Mouse (Mus musculus): Measurements from ENCODE around the gene Btbd11. TPM values are rescaled to one million over a fixed set of nuclear protein-coding genes. Genes with fewer than 3 reads are reported as not detected.

Gene Btbd11
- total RNA-seq, 2 experiments from 2014 or later = 0.47 to 1.1 TPM

- DNase-seq = no peak
These were observed 24.5 kb downstream of the Btbd11 start for GRCm38 (mm10) chr10:85411120-85411519.

GRCm38 (mm10) chr10:85420851-85421628 lies 34.4 kb downstream of the Btbd11 start:
- peak; percentile 13 for DNase-seq
- intact Hi-C loops (cut with DNase I; ENCODE audit: low total_unique reads) = no loop called here

More at GRCm38 (mm10) chr10:85411120-85411519, 24.5 kb downstream of the Btbd11 start:
- intact Hi-C loops (cut with DNase I; ENCODE audit: low total_unique reads) = no loop called here

GRCm38 (mm10) chr10:85421629-85422012 lies 35.0 kb downstream of the Btbd11 start:
- intact Hi-C loops (cut with DNase I; ENCODE audit: low total_unique reads) = no loop called here
- no peak for DNase-seq

GRCm38 (mm10) chr10:85425756-85426155 lies 39.1 kb downstream of the Btbd11 start:
- intact Hi-C loops (cut with DNase I; ENCODE audit: low total_unique reads) = no loop called here
- DNase-seq = no peak

- DNase-seq = no peak
- intact Hi-C loops (cut with DNase I; ENCODE audit: low total_unique reads) = no loop called here
These were observed 50.6 kb downstream of the Btbd11 start for GRCm38 (mm10) chr10:85437217-85437616.

GRCm38 (mm10) chr10:85443371-85443770 lies 56.8 kb downstream of the Btbd11 start:
- intact Hi-C loops (cut with DNase I; ENCODE audit: low total_unique reads) = no loop called here

GRCm38 (mm10) chr10:85445891-85446290 lies 59.3 kb downstream of the Btbd11 start:
- intact Hi-C loops (cut with DNase I; ENCODE audit: low total_unique reads) = no loop called here

More at GRCm38 (mm10) chr10:85443371-85443770, 56.8 kb downstream of the Btbd11 start:
- no peak for DNase-seq

GRCm38 (mm10) chr10:85446700-85447099 lies 60.1 kb downstream of the Btbd11 start:
- intact Hi-C loops (cut with DNase I; ENCODE audit: low total_unique reads) = no loop called here
- no peak for DNase-seq

More at GRCm38 (mm10) chr10:85445891-85446290, 59.3 kb downstream of the Btbd11 start:
- DNase-seq = no peak

- no peak for DNase-seq
- intact Hi-C loops (cut with DNase I; ENCODE audit: low total_unique reads) = no loop called here
These were observed 61.3 kb downstream of the Btbd11 start for GRCm38 (mm10) chr10:85447869-85448268.

- no peak for DNase-seq
- intact Hi-C loops (cut with DNase I; ENCODE audit: low total_unique reads) = no loop called here
These were observed 65.2 kb downstream of the Btbd11 start for GRCm38 (mm10) chr10:85451629-85452368.

GRCm38 (mm10) chr10:85453221-85453775 lies 66.7 kb downstream of the Btbd11 start:
- DNase-seq = no peak
- intact Hi-C loops (cut with DNase I; ENCODE audit: low total_unique reads) = no loop called here

GRCm38 (mm10) chr10:85455985-85456384 lies 69.4 kb downstream of the Btbd11 start:
- intact Hi-C loops (cut with DNase I; ENCODE audit: low total_unique reads) = no loop called here
- DNase-seq = no peak

- intact Hi-C loops (cut with DNase I; ENCODE audit: low total_unique reads) = no loop called here
- DNase-seq = peak; percentile 70
These were observed 72.2 kb downstream of the Btbd11 start for GRCm38 (mm10) chr10:85458744-85459344.

GRCm38 (mm10) chr10:85460736-85461135 lies 74.1 kb downstream of the Btbd11 start:
- DNase-seq = no peak
- intact Hi-C loops (cut with DNase I; ENCODE audit: low total_unique reads) = no loop called here

GRCm38 (mm10) chr10:85464152-85464551 lies 77.5 kb downstream of the Btbd11 start:
- intact Hi-C loops (cut with DNase I; ENCODE audit: low total_unique reads) = no loop called here
- DNase-seq = peak; percentile 36

- no peak for DNase-seq
- intact Hi-C loops (cut with DNase I; ENCODE audit: low total_unique reads) = no loop called here
These were observed 79.1 kb downstream of the Btbd11 start for GRCm38 (mm10) chr10:85465516-85466408.

GRCm38 (mm10) chr10:85466409-85466761 lies 79.8 kb downstream of the Btbd11 start:
- intact Hi-C loops (cut with DNase I; ENCODE audit: low total_unique reads) = no loop called here

GRCm38 (mm10) chr10:85467393-85467792 lies 80.8 kb downstream of the Btbd11 start:
- no peak for DNase-seq
- intact Hi-C loops (cut with DNase I; ENCODE audit: low total_unique reads) = no loop called here

More at GRCm38 (mm10) chr10:85466409-85466761, 79.8 kb downstream of the Btbd11 start:
- DNase-seq = no peak

GRCm38 (mm10) chr10:85468527-85468926 lies 81.9 kb downstream of the Btbd11 start:
- intact Hi-C loops (cut with DNase I; ENCODE audit: low total_unique reads) = no loop called here
- no peak for DNase-seq
